ENCODE assay signal across 9 mouse cellular contexts in the genomic region with DNA sequence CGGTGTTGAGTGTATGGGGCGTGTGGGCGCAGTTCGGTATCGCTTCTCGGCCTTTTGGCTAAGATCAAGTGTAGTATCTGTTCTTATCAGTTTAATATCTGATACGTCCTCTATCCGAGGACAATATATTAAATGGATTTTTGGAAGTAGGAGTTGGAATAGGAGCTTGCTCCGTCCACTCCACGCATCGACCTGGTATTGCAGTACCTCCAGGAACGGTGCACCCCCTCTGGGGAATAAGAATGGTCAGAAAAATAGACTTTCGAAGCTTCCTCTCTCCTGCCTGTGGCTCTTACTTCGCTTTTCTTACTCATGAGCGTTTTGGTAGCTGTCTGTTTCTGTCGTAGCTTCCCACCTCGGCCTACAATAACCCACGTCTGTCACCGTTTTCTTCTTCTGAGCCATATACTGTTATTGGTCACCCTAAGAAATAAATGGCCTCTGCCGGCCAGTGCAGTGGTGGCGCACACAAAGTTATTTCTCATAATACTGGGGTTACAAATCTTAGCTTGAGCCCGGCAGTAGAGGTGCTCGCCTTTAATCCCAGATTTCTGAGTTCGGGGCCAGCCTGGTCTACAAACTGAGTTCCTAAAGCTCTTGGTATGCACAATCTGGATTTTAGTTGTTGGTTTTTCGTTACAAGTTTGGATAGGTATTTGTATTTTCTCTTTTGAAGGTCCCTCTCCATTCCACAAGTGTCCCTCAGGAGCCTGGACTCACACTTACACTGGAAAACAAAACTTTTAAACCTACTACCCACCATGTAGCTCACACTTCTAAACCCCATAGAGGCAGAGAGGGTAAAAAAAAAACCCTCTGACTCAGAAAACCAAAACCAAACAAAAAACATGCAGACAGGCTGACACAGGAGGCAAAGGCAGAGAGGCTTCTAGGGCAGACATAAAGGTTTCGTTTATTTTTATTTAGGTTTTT. TPM values are rescaled to one million over a fixed set of nuclear protein-coding genes. Genes with fewer than 3 reads are reported as not detected.
A peak's percentile ranks its signal among the peaks of the same experiment; 100 is the strongest.
DNase-seq lines count a peak whose midpoint lies in the region; ATAC-seq and TF ChIP-seq lines count a peak whose summit lies in the region.
"Not testable (repeated sequence)": the region's sequence is repeated elsewhere in the genome, so short reads cannot be mapped to it uniquely, and the experiment has no call there.
"Had no signal": no experiment of that assay in that cellular context is flagged by ENCODE, and none has a peak within 500 bp of the region (broad histone marks: within the 10 kb centered on the region; RNA-seq: fewer than 3 reads in every experiment).

No protein-coding gene starts in this region.

- H3K4me1 ChIP-seq in brown adipose tissue, adult 24 weeks (ENCODE audit: control insufficient read depth, insufficient read depth, insufficient read length, low read length); embryonic facial prominence, embryonic 15.5 days; liver, adult 2 months (ENCODE audit: control insufficient read depth, insufficient read depth, low read length); midbrain, embryonic 14.5 days (ENCODE audit: control insufficient read depth, insufficient read depth, low read length); spleen, adult 2 months (ENCODE audit: control insufficient read depth, insufficient read depth, insufficient read length): not testable (repeated sequence)
- peaks cover 18% of the 10 kb centered on the region for H3K4me1 ChIP-seq in heart, embryonic 13.5 days

- peak; percentile 54 for ATAC-seq in CD4-positive, CD25-positive, alpha-beta regulatory T cell, adult 4 months
- ATAC-seq in embryonic facial prominence, embryonic 15.5 days (ENCODE audit: insufficient number of reproducible peaks, low FRiP score, low TSS enrichment, low read depth) = peak; percentile 85
- peak; percentile 60 for ATAC-seq in heart, embryonic 13.5 days (ENCODE audit: extremely low read depth, insufficient number of reproducible peaks, low FRiP score, low TSS enrichment)
- ATAC-seq in midbrain, embryonic 14.5 days (ENCODE audit: low FRiP score, low TSS enrichment) = peak; percentile 75

- not testable (repeated sequence) for H3K9me3 ChIP-seq in embryonic facial prominence, embryonic 15.5 days (replicated peaks); heart, embryonic 13.5 days; midbrain, embryonic 14.5 days (ENCODE audit: control insufficient read depth, low read length)

- peak; percentile 24; the same call in 1 of the 2 replicates for TF ChIP-seq POLR2A in liver, adult 2 months (IDR thresholded peaks at IDR 0.05; ENCODE audit: extremely low read depth, insufficient read depth, low read length)
- TF ChIP-seq POLR2A in spleen, adult 2 months (IDR thresholded peaks at IDR 0.05; ENCODE audit: low read depth, low read length) = not testable (repeated sequence)

- DNase-seq in kidney, adult 8-10 months = peak; percentile 25 to 36
- DNase-seq in liver, adult 2 months (ENCODE audit: extremely low read depth, low read depth, low spot score) = peak; percentile 89
- peak; percentile 68 for DNase-seq in midbrain, embryonic 14.5 days
- DNase-seq in spleen, adult 2 months (ENCODE audit: low read depth in 1 of 2, low spot score in 2 of 2) = peak in 1 of 2 experiments; percentile 45

- peak overlapping the region; percentile 70; the same call in 1 of the 2 replicates for H3K4me3 ChIP-seq in brown adipose tissue, adult 24 weeks (ENCODE audit: insufficient read depth, low read depth, low read length)
- H3K4me3 ChIP-seq in embryonic facial prominence, embryonic 15.5 days (replicated peaks) = peak overlapping the region; percentile 43
- not testable (repeated sequence) for H3K4me3 ChIP-seq in heart, embryonic 13.5 days; liver, adult 2 months (ENCODE audit: insufficient read depth, low read depth, low read length); midbrain, embryonic 14.5 days (replicated peaks; ENCODE audit: low read depth, low read length); spleen, adult 2 months (ENCODE audit: extremely low read depth, insufficient read depth, insufficient read length)

- not testable (repeated sequence) for H3K27me3 ChIP-seq in embryonic facial prominence, embryonic 15.5 days; heart, embryonic 13.5 days (replicated peaks); liver, adult 2 months (ENCODE audit: control insufficient read depth, insufficient read depth, low read length); midbrain, embryonic 14.5 days (ENCODE audit: control insufficient read depth, insufficient read depth, low read length); spleen, adult 2 months (ENCODE audit: control insufficient read depth, insufficient read depth, low read length)

- H3K27ac ChIP-seq in brown adipose tissue, adult 24 weeks (replicated peaks; ENCODE audit: low read depth, low read length) = peak overlapping the region; percentile 95
- peak overlapping the region; percentile 84 for H3K27ac ChIP-seq in embryonic facial prominence, embryonic 15.5 days (replicated peaks)
- peak overlapping the region; percentile 78 for H3K27ac ChIP-seq in heart, embryonic 13.5 days (replicated peaks)
- peak overlapping the region; percentile 69 for H3K27ac ChIP-seq in liver, adult 2 months (replicated peaks; ENCODE audit: insufficient read depth, low read depth, low read length)
- peak overlapping the region; percentile 82 for H3K27ac ChIP-seq in midbrain, embryonic 14.5 days (replicated peaks; ENCODE audit: low read depth, low read length)
- H3K27ac ChIP-seq in spleen, adult 2 months (ENCODE audit: insufficient read depth, low read length) = peak overlapping the region; percentile 70

- peak overlapping the region; percentile 47; the same call in 1 of the 2 replicates for H3K4me2 ChIP-seq in embryonic facial prominence, embryonic 15.5 days (replicated peaks)
- H3K4me2 ChIP-seq in heart, embryonic 13.5 days = peak overlapping the region; percentile 67
- H3K4me2 ChIP-seq in midbrain, embryonic 14.5 days (ENCODE audit: low read length) = peak overlapping the region; percentile 52

- not testable (repeated sequence) for H3K9ac ChIP-seq in embryonic facial prominence, embryonic 15.5 days; liver, adult 2 months (ENCODE audit: low read depth, low read length)
- H3K9ac ChIP-seq in heart, embryonic 13.5 days = peak overlapping the region; percentile 78
- peak overlapping the region; percentile 46; the same call in 1 of the 2 replicates for H3K9ac ChIP-seq in midbrain, embryonic 14.5 days (replicated peaks; ENCODE audit: low read length)

- H3K36me3 ChIP-seq in embryonic facial prominence, embryonic 15.5 days; heart, embryonic 13.5 days; liver, adult 2 months (ENCODE audit: control insufficient read depth, insufficient read depth, low read length); midbrain, embryonic 14.5 days (ENCODE audit: control insufficient read depth, insufficient read depth, low read length); spleen, adult 2 months (ENCODE audit: control insufficient read depth, insufficient read depth, low read length): not testable (repeated sequence)

- H3K79me2 ChIP-seq in liver, adult 2 months (ENCODE audit: control insufficient read depth, insufficient read depth, low read length) = not testable (repeated sequence)

- TF ChIP-seq CTCF in liver, adult 2 months (IDR thresholded peaks at IDR 0.05; ENCODE audit: low read depth, low read length); spleen, adult 2 months (IDR thresholded peaks at IDR 0.05; ENCODE audit: extremely low read depth, insufficient read depth, insufficient read length, insufficient replicate concordance): not testable (repeated sequence)

- WGBS in embryonic facial prominence, embryonic 15.5 days = 3% methylated on average over 15 of the region's 26 CpGs
- WGBS in heart, embryonic 13.5 days = 4% methylated on average over 15 of the region's 26 CpGs
- WGBS in liver, adult 2 months = 2% methylated on average over 14 of the region's 26 CpGs
- 7% methylated on average over 13 of the region's 26 CpGs for WGBS in midbrain, embryonic 14.5 days
- 3% methylated on average over 15 of the region's 26 CpGs for WGBS in spleen, adult 2 months

RNA-seq across cellular contexts. Expression of gene Rdm1, which starts 15.0 kb away (rescaled TPM):
- polyA plus RNA-seq in CD4-positive, CD25-positive, alpha-beta regulatory T cell, adult 4 months (2017; shearing (Covaris generic)) = 10 to 100 TPM; 86.2 to 93.4 TPM
- 27.0 and 33.3 TPM in 2 replicates for polyA plus RNA-seq in brown adipose tissue, adult 24 weeks (2012; ENCODE audit: insufficient read depth, insufficient read length, missing spikeins)
- 51.1 and 54.6 TPM in 2 replicates for polyA plus RNA-seq in embryonic facial prominence, embryonic 15.5 days (2015; fragmentation: Nextera tagmentation; extraction: Ambion mirVana)
- 31.8 and 37.0 TPM in 2 replicates for polyA plus RNA-seq in heart, embryonic 13.5 days (2015; fragmentation: Nextera tagmentation; extraction: Ambion mirVana)
- total RNA-seq in liver, adult 2 months (2014; rRNA removed) = 10.3 and 12.9 TPM in 2 replicates
- 12.1 and 12.4 TPM in 2 replicates for polyA plus RNA-seq in liver, adult 2 months (2012; rRNA removed)
- polyA plus RNA-seq in midbrain, embryonic 14.5 days (2014; fragmentation: Nextera tagmentation; extraction: Ambion mirVana) = 13.2 and 14.0 TPM in 2 replicates
- polyA plus RNA-seq in spleen, adult 2 months (2012; rRNA removed) = 17.6 and 18.8 TPM in 2 replicates

RNA-seq across cellular contexts. Expression of gene Arl4d, which starts 23.4 kb away (rescaled TPM):
- polyA plus RNA-seq in CD4-positive, CD25-positive, alpha-beta regulatory T cell, adult 4 months (2017; shearing (Covaris generic)) = not detected
- polyA plus RNA-seq in brown adipose tissue, adult 24 weeks (2012; ENCODE audit: insufficient read depth, insufficient read length, missing spikeins) = 3.5 and 3.8 TPM in 2 replicates
- polyA plus RNA-seq in embryonic facial prominence, embryonic 15.5 days (2015; fragmentation: Nextera tagmentation; extraction: Ambion mirVana) = 6.0 and 6.9 TPM in 2 replicates
- 8.7 and 9.1 TPM in 2 replicates for polyA plus RNA-seq in heart, embryonic 13.5 days (2015; fragmentation: Nextera tagmentation; extraction: Ambion mirVana)
- total RNA-seq in liver, adult 2 months (2014; rRNA removed) = 55.4 and 87.9 TPM in 2 replicates
- 21.0 and 22.4 TPM in 2 replicates for polyA plus RNA-seq in liver, adult 2 months (2012; rRNA removed)
- polyA plus RNA-seq in midbrain, embryonic 14.5 days (2014; fragmentation: Nextera tagmentation; extraction: Ambion mirVana) = 3.9 and 4.5 TPM in 2 replicates
- 9.1 and 11.5 TPM in 2 replicates for polyA plus RNA-seq in spleen, adult 2 months (2012; rRNA removed)

RNA-seq across cellular contexts. Expression of gene Gm11634, which starts 42.9 kb away (rescaled TPM):
- not detected for polyA plus RNA-seq in CD4-positive, CD25-positive, alpha-beta regulatory T cell, adult 4 months (2017; shearing (Covaris generic))
- not detected in 2 replicates for polyA plus RNA-seq in brown adipose tissue, adult 24 weeks (2012; ENCODE audit: insufficient read depth, insufficient read length, missing spikeins)
- polyA plus RNA-seq in embryonic facial prominence, embryonic 15.5 days (2015; fragmentation: Nextera tagmentation; extraction: Ambion mirVana) = not detected in 2 replicates
- polyA plus RNA-seq in heart, embryonic 13.5 days (2015; fragmentation: Nextera tagmentation; extraction: Ambion mirVana) = not detected in 2 replicates
- total RNA-seq in liver, adult 2 months (2014; rRNA removed) = not detected in 2 replicates
- not detected in 2 replicates for polyA plus RNA-seq in liver, adult 2 months (2012; rRNA removed)
- not detected in 2 replicates for polyA plus RNA-seq in midbrain, embryonic 14.5 days (2014; fragmentation: Nextera tagmentation; extraction: Ambion mirVana)
- not detected in 2 replicates for polyA plus RNA-seq in spleen, adult 2 months (2012; rRNA removed)
- total RNA-seq: heart, postnatal 14 days had no signal

RNA-seq across cellular contexts. Expression of gene Tmem106a, which starts 59.9 kb away (rescaled TPM):
- polyA plus RNA-seq in CD4-positive, CD25-positive, alpha-beta regulatory T cell, adult 4 months (2017; shearing (Covaris generic)) = 10 to 100 TPM; 10.8 to 15.2 TPM
- 31.8 and 39.5 TPM in 2 replicates for polyA plus RNA-seq in brown adipose tissue, adult 24 weeks (2012; ENCODE audit: insufficient read depth, insufficient read length, missing spikeins)
- polyA plus RNA-seq in embryonic facial prominence, embryonic 15.5 days (2015; fragmentation: Nextera tagmentation; extraction: Ambion mirVana) = 7.5 and 9.6 TPM in 2 replicates
- 4.0 and 4.4 TPM in 2 replicates for polyA plus RNA-seq in heart, embryonic 13.5 days (2015; fragmentation: Nextera tagmentation; extraction: Ambion mirVana)
- 6.4 and 7.7 TPM in 2 replicates for total RNA-seq in liver, adult 2 months (2014; rRNA removed)
- polyA plus RNA-seq in liver, adult 2 months (2012; rRNA removed) = 15.2 and 23.1 TPM in 2 replicates
- 1.2 and 3.5 TPM in 2 replicates for polyA plus RNA-seq in midbrain, embryonic 14.5 days (2014; fragmentation: Nextera tagmentation; extraction: Ambion mirVana)
- 28.1 and 33.1 TPM in 2 replicates for polyA plus RNA-seq in spleen, adult 2 months (2012; rRNA removed)
